Mouse (Mus musculus) liver, embryonic 15.5 days (tissue): ENCODE results near the gene Mageb3. TPM values are rescaled to one million over a fixed set of nuclear protein-coding genes. Genes with fewer than 3 reads are reported as not detected.

Experiments
- polyA plus RNA-seq: library from polyadenylated mRNA; unstranded; fragments of >200 nt; fragmentation: Nextera tagmentation; extraction: Ambion mirVana; gene quantifications from 2 replicates; pipeline ENCODE4 v1.2.1, GENCODE M21; 2015

Mageb3 gene
- polyA plus RNA-seq, 1 experiment from 2014 or later: 0.05 TPM

Other genes starting within 250 kb of the Mageb3 start
- gene Frmd5, start 149.0 kb downstream of the Mageb3 start, polyA plus RNA-seq: 0.08 and 0.13 TPM in 2 replicates
- gene Casc4, start 89.1 kb downstream of the Mageb3 start, polyA plus RNA-seq: 2.8 and 3.9 TPM in 2 replicates
- gene Ctdspl2, start 91 bp downstream of the Mageb3 start, polyA plus RNA-seq: 14.3 and 14.5 TPM in 2 replicates
- gene Eif3j1, start 72.5 kb upstream of the Mageb3 start, polyA plus RNA-seq: 8.3 and 8.7 TPM in 2 replicates
- 2.7 and 3.6 TPM in 2 replicates for gene Spg11, start 162.3 kb upstream of the Mageb3 start, polyA plus RNA-seq
- gene B2m, start 191.6 kb upstream of the Mageb3 start, polyA plus RNA-seq: 416 and 443 TPM in 2 replicates
- gene Trim69, start 204.6 kb upstream of the Mageb3 start, polyA plus RNA-seq: not detected in 2 replicates
- 0.06 TPM in 1 of 2 replicates, not detected in the other for gene Patl2, start 230.1 kb upstream of the Mageb3 start, polyA plus RNA-seq
- gene Terb2, start 230.2 kb upstream of the Mageb3 start, polyA plus RNA-seq: not detected in 2 replicates